9 mouse cellular contexts compared by ENCODE assay signal in the genomic region with DNA sequence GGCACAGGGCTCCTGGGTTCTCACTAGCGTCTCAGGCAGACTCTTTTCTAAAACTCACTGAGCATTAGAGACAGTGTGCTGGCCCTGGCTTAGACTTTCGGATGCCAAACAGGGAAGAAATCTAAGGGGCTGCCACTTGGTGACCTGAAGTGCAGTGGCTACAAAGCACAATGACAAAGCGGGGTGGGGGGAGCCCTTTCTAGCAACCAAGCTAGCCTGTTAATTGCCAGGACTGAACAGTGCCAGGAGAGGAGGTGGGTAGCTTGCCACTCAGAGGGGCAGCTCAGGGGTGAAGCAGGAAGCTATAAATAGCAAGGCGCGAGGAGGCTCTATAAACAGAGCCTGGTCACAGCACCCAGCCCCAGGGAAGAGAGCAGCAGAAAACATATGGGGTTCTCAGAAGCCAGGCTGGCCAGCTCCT.
DNase-seq lines count a peak whose midpoint lies in the region; ATAC-seq and TF ChIP-seq lines count a peak whose summit lies in the region.
"Had no signal": no experiment of that assay in that cellular context is flagged by ENCODE, and none has a peak within 500 bp of the region (broad histone marks: within the 10 kb centered on the region; RNA-seq: fewer than 3 reads in every experiment).

No protein-coding gene starts in this region.

- H3K9me3 ChIP-seq in hindbrain, embryonic 10.5 days, result no peaks in the 10 kb centered on the region
- H3K9me3 ChIP-seq in hindbrain, embryonic 11.5 days (ENCODE audit: control insufficient read depth, low read length), result no peaks in the 10 kb centered on the region
- no peaks in the 10 kb centered on the region for H3K9me3 ChIP-seq in heart, embryonic 13.5 days
- no peaks in the 10 kb centered on the region for H3K9me3 ChIP-seq in midbrain, postnatal 0 days (ENCODE audit: low read length)

- ATAC-seq in hindbrain, embryonic 11.5 days (ENCODE audit: low FRiP score), result no peak
- ATAC-seq in heart, embryonic 13.5 days (ENCODE audit: extremely low read depth, insufficient number of reproducible peaks, low FRiP score, low TSS enrichment), result no peak
- no peak for ATAC-seq in midbrain, postnatal 0 days (ENCODE audit: low FRiP score)
- ATAC-seq: inflammation-experienced regulatory T-cells, adult 6 months had no signal

- H3K4me1 ChIP-seq in hindbrain, embryonic 10.5 days (replicated peaks), result peaks cover 71% of the 10 kb centered on the region
- peaks cover 14% of the 10 kb centered on the region for H3K4me1 ChIP-seq in hindbrain, embryonic 11.5 days (replicated peaks; ENCODE audit: control insufficient read depth, insufficient read depth, low read length)
- H3K4me1 ChIP-seq in heart, embryonic 13.5 days, result peaks cover 83% of the 10 kb centered on the region
- peaks cover 24% of the 10 kb centered on the region for H3K4me1 ChIP-seq in midbrain, postnatal 0 days (ENCODE audit: insufficient read depth, low read length)

- H3K4me2 ChIP-seq in hindbrain, embryonic 11.5 days (replicated peaks; ENCODE audit: low read depth, low read length), result no peak overlapping the region
- H3K4me2 ChIP-seq in heart, embryonic 13.5 days, result peak overlapping the region; percentile 35
- no peak overlapping the region for H3K4me2 ChIP-seq in midbrain, postnatal 0 days (ENCODE audit: low read depth, low read length, poor library complexity, severe bottlenecking)

- H3K4me3 ChIP-seq in hindbrain, embryonic 10.5 days, result no peak overlapping the region
- H3K4me3 ChIP-seq in hindbrain, embryonic 11.5 days (ENCODE audit: low read depth, low read length), result no peak overlapping the region
- no peak overlapping the region for H3K4me3 ChIP-seq in heart, embryonic 13.5 days
- no peak overlapping the region for H3K4me3 ChIP-seq in midbrain, postnatal 0 days (ENCODE audit: low read depth, low read length)

- TF ChIP-seq CTCF in midbrain, postnatal 0 days (IDR thresholded peaks at IDR 0.05), result no peak

- peak overlapping the region; percentile 62 for H3K27ac ChIP-seq in hindbrain, embryonic 10.5 days
- no peak overlapping the region for H3K27ac ChIP-seq in hindbrain, embryonic 11.5 days (ENCODE audit: low read depth, low read length)
- peak overlapping the region; percentile 85 for H3K27ac ChIP-seq in heart, embryonic 13.5 days (replicated peaks)
- H3K27ac ChIP-seq in midbrain, postnatal 0 days (ENCODE audit: low read depth, low read length), result 0 out of 2 replicates have a peak overlapping the region, but pooled peaks have one; percentile 26

- intact Hi-C loops in left cerebral cortex, postnatal 10 days (cut with DNase I), result no loop called here

- H3K27me3 ChIP-seq in hindbrain, embryonic 10.5 days (ENCODE audit: insufficient read depth, poor library complexity, severe bottlenecking), result no peaks in the 10 kb centered on the region; the same call in 1 of the 2 replicates
- no peaks in the 10 kb centered on the region for H3K27me3 ChIP-seq in hindbrain, embryonic 11.5 days (ENCODE audit: control insufficient read depth, insufficient read depth, low read length)
- H3K27me3 ChIP-seq in heart, embryonic 13.5 days (replicated peaks), result no peaks in the 10 kb centered on the region
- H3K27me3 ChIP-seq in midbrain, postnatal 0 days (ENCODE audit: insufficient read depth, low read length), result no peaks in the 10 kb centered on the region

- 62% methylated on average over 5 of the region's 5 CpGs for WGBS in hindbrain, embryonic 10.5 days
- 51% methylated on average over 5 of the region's 5 CpGs for WGBS in hindbrain, embryonic 11.5 days
- 53% methylated on average over 5 of the region's 5 CpGs for WGBS in heart, embryonic 13.5 days
- WGBS in midbrain, postnatal 0 days, result 46% methylated on average over 5 of the region's 5 CpGs

- DNase-seq in hindbrain, embryonic 10.5 days (ENCODE audit: low spot score), result no peak
- no peak for DNase-seq in hindbrain, embryonic 11.5 days (ENCODE audit: low spot score)
- peak; percentile 81 for DNase-seq in cerebellum, adult 9-10 months
- no peak for DNase-seq in midbrain, postnatal 0 days (ENCODE audit: low spot score)
- no peak for DNase-seq in spleen, postnatal 14 days (ENCODE audit: low spot score in 2 of 2)
- DNase-seq in thymus, postnatal 10 days (ENCODE audit: low spot score in 2 of 2), result no peak
- no peak for DNase-seq in left cerebral cortex, postnatal 10 days (ENCODE audit: extremely low spot score in 1 of 2, low spot score in 2 of 2)

- H3K9ac ChIP-seq in hindbrain, embryonic 11.5 days (ENCODE audit: low read depth, low read length), result no peak overlapping the region; the same call in 1 of the 2 replicates
- H3K9ac ChIP-seq in heart, embryonic 13.5 days, result peak overlapping the region; percentile 67
- H3K9ac ChIP-seq in midbrain, postnatal 0 days (replicated peaks; ENCODE audit: low read length, poor library complexity, severe bottlenecking), result no peak overlapping the region

- peaks cover 4% of the 10 kb centered on the region; the same call in 1 of the 2 replicates for H3K36me3 ChIP-seq in hindbrain, embryonic 10.5 days
- H3K36me3 ChIP-seq in hindbrain, embryonic 11.5 days (ENCODE audit: control insufficient read depth, insufficient read depth, low read length), result no peaks in the 10 kb centered on the region
- no peaks in the 10 kb centered on the region for H3K36me3 ChIP-seq in heart, embryonic 13.5 days
- no peaks in the 10 kb centered on the region for H3K36me3 ChIP-seq in midbrain, postnatal 0 days (ENCODE audit: insufficient read depth, low read length)
